Mouse (Mus musculus) lung, adult 2 months (tissue): ENCODE data around the gene Zfp1.
A peak's percentile ranks its signal among the peaks of the same experiment; 100 is the strongest.

Experiments
- CTCF ChIP-seq: fragments of 200-500 bp; IDR thresholded peaks from 2 replicates; pipeline ENCODE4 v1.5.1; 2011; ENCODE audit warnings: mild to moderate bottlenecking, low read length, control low read depth; ENCODE audit not compliant: insufficient read depth
- POLR2A ChIP-seq: fragments of 200-500 bp; IDR thresholded peaks from 2 replicates; pipeline ENCODE4 v1.6.1; 2011; ENCODE audit warnings: low read depth, mild to moderate bottlenecking, control low read depth, low read length, borderline replicate concordance; ENCODE audit errors: extremely low read depth

- TF ChIP-seq CTCF (peak; percentile 85), POLR2A (no peak)
These were observed 69.4 kb downstream of the Zfp1 start for GRCm38 (mm10) chr8:111712588-111712987.
